Mouse (Mus musculus) thymus, postnatal 14 days (tissue): ENCODE data around the gene Ltbp4.

ENCODE experiments used
- DNase-seq: peaks from one replicate; pipeline ENCODE4 v3.0.0; 2021

Ltbp4 gene

DNA sequence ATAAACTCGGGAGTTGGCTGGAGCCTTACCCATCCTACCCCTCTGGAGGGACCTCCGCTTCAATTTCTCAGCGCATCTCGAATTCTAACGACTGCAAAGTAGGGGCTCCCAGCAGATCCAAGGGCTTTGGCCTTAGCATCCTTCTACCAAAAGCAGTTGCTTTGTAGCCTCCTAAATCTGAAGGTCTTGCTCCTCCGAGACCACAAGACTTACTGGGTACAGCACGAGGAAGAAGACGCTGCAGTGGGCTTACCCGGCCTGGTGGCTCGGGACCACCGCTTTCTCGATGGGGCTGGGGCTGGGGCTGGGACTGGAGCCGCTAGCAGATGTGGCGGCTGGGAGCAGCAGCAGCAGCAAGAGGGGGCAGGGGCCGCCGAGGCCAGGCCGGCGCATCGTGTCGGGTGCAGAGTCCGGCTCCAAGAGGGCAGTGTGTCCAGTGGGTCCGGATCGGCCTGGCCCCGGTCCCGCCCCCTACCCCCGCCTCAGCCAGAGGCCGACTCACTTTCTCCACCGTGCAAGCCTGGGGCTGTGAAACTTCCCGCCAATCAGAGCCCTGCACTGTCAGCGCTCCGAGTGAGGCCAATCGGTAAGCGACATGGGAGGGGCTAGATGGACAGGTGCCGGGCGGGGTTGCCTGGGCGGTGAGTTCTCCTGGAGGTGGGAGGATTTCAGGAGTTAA lies at the start of gene Ltbp4:
TSS of gene Ltbp4 (minus strand) at position 518 of the 679 bp plus-strand sequence.
- peak; percentile 39 for DNase-seq

DNA sequence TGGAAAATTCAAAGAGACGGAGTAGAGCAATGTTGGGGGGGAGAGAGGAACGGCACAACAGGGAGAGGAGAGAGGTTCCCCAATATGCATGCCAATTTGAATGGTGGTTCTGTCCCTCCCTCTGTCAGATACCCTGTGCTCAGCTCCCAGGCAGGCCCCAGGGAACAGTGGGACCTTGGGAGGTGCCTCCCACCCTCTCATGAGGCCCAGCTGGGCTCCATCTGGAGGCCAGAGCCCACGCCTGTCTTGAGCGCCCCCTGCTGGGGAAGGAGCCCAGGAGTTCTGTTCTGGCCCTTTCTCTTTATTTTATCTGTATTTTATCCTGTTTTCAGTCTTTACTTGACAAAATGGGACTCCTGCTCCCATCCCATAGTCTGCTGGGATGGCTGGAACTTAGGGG lies 47.2 kb upstream of the Ltbp4 start:
- DNase-seq = peak; percentile 75

DNA sequence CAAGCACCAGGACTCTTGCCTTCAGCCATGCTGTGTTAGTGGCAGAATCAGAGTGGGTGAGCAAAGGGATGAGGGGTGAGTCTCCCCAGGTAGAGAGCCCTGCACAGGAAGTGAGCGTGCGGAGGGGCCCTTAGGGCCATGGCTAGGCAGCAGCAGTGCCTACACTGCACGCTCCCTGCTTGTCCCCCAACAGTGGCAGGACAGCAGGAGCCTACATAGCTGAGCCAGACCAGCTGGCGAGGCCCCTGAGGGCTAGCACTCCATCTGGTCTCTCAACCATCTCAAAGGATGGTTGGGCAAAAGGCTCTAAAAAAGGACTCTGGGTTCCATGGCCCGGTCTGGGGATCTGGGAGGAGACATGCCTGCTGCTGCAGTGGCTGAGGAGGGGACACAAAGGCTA lies 46.6 kb upstream of the Ltbp4 start:
- DNase-seq = no peak

DNA sequence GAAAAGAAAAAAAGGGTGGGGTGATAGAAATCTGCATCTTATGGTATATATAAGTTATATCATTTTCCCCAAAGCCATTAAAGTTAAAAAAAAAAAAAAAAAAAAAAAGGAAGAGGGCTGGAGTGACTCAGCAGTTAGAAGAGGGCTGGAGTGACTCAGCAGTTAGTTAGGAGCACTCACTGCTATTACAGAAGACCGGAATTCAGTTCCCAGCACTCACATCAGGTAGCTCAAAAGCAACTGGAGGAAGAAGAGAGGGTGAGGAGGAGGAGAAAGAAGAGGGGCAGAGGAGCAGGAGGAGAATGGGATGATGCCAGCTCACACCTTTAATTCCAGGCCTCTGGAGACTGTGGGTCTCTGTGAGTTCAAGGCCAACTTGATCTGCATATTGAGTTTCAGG lies 45.7 kb upstream of the Ltbp4 start:
- no peak for DNase-seq

DNA sequence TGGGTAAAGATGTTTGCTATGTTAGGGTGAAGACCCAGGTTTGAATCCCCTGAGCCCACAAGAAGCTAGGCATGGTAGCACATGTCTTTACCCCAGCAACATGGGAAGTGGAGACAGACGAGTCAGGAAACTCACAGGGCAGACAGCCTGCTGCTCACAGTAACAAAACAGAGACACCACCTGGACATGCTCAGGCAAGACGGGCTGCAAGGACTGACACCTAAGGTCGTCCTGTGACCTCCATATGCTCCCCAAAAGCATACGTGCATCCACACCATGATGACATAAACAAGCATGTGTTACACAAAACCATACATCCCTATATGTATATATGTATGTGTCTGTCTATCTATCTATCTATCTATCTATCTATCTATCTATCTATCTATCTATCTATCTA lies 44.1 kb upstream of the Ltbp4 start:
- DNase-seq = no peak

DNA sequence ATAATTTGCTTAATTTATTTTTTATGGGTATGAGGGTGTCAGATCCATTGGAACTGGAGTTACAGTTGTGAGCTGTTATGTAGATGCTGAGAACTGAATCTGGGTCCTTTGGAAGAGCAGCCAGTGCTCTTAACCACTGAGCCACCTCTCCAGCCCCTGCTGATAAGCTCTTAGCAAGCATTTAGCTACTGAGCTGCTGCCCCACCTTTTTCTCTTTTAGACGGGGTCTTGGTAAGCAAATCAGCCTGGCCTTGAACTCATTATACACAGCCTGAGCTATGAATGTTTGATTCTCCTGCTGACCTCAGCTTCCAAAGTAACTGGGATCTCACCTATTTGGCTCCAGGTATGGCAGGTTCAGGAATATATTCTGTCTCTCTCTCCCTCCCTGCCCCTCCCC lies 43.5 kb upstream of the Ltbp4 start:
- DNase-seq = no peak

DNA sequence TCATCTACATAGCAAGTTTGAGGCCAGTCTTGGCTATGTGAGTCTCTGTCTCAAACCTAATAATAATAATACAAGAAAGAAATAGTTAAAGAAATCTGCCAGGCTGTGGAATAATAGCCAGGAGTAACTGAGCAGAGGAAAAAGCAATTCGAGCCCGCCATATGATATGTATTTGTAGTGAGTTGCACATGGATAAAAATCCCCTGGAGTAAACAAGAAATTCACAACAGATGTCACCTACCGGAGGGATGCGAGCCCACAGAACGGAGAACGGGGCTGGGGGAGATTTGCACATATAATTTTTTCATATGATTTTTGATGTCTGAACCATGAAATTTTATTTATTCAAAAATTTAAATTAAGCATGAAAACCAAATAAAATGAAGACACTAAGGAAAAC lies 42.3 kb upstream of the Ltbp4 start:
- DNase-seq = no peak

DNA sequence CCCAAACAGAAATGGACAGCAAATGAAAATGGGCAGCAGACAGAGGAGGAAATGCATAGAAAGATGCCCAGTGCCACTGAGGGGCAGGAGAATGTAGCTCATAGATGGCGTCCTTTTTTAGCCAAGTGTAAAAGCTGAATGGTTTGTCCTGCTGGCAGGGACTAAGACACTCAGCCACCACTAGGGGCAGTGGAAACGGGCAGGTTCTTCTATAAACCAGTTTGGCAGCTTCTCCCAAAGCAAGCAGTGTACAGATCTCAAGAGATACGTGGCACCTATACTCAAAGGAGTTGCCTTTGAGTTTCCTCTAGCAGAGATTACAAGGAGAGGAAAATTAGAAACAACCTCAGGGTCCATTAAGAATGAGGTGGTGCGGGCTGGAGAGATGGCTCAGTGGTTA lies 40.9 kb upstream of the Ltbp4 start:
- DNase-seq = no peak

DNA sequence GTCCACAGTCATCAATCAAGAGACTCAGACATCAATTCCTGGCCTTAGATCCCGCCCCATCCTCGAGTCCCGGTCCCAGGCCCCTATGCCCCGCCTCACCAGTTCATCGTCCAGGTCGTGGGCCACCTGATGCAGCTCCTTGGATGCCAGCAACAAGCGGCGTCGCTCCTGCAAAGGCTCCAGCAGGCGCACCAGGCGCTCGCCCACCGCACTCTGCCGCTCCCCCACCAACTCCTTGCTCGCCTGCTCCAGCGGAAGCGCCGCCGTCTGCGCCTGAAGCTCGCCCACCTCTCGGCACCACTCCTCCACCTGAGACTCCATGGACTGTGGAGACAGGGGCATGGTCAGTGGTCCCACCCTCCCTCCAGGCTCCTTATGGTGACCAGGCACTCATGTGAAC lies 37.8 kb upstream of the Ltbp4 start:
- no peak for DNase-seq

DNA sequence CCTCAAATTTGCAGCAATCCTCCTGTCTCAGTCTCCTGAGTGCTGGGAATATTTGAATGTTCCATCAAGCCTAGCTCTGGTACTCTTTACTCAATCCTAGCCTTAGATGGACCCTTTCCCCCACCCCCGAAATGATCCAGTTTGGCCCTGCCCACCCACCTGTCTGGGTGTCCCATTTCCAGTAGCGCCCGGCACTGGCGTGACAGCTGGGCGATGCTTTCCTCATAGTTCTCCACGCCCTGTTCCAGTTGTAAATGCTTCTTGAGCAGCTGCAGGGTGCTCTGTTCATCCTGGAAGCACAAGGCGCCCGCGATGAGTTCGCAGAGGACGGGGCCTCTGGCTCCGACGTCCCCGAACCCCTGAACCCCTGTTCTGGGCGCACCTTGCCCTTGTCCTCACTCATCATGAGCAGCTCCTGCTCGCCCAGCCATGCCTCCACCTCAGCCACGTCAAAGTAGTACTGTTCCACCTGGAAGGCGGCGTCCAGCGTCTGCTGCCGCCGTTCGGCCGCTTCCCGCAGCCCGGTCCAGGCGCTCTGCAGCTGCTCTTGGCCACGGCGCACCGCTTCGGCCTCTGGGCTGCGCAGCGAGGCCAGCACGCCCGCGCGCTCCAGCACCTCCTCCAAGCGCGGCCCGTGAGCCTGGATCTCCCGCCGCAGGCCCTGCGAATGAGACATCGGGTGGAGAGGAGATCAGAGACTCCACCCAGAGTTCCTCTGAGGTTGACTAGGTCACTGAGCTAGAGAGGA lies 34.4 kb upstream of the Ltbp4 start:
- DNase-seq = no peak

DNA sequence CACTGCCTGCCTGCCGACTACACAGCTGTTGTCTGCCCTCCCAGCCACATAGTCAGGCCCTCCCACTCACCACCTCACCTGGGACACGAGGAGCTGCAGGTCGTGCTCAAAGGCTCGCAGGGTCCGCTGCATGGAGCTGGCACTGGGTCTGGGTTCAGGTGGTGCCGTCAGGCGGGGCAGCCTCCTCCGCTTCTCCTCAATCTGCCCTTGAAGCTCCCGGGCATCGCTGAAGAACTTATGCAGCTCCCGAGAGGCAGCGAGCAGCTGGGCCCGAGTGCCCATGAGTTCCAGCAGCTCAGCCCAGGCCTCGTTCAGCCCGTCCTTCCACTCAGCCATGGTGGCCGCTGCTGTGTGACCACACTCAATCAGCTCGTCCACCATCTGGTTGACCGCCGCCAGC lies 31.6 kb upstream of the Ltbp4 start:
- no peak for DNase-seq

DNA sequence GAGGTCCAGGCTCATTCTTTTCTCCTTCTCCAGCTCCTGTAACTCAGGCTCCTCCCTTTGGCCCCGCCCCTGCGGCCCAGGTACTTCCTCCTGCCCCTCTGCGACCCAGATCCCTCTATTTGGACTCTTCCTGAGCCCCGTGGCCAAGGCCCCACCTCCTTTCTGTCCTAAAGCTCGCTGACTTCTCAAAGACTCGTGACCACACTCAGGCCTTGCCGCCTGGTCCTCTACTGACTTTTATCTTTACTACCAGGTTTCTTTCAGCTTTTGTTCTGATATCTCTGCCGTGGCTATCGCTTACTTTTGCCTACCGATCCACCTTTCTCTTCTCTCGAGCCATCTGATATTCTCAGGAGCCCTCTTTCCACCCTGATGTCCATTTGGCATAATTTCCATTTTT lies 30.5 kb upstream of the Ltbp4 start:
- no peak for DNase-seq

DNA sequence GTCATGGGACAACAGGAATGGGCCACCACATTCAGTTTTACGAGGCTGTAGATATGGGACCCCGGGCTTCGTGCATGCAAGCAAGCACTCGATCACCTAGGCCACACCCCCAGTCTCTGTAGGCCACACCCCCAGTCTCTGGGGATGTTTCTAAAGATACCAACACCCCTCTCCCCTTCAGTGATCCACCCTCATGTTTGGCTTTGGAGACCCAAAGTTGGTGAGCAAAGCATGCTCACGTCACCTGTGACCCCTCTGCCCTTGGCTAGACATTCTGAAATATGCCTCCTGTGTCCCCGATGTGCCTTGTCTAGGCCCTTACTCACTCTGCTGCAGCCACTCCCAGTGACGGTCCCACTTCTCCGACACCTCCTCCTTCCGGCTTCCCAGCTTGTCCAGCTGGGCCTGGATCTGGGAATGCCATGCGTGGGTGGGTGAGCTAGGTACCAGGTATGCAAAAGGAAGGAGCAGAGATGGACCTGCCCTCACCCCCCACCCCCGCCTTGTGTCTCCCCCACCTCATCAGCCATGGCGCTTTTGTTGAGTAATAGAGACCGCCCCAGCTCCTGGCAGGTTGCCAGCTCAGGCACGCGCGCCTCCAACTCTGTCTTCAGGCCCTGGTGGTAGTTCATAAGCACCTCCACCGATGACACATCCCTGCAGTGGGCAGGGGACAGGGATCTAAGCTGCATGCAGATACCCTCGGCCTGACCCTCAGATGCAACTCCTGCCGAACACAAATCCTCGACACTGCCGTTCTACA lies 28.8 kb upstream of the Ltbp4 start:
- no peak for DNase-seq

DNA sequence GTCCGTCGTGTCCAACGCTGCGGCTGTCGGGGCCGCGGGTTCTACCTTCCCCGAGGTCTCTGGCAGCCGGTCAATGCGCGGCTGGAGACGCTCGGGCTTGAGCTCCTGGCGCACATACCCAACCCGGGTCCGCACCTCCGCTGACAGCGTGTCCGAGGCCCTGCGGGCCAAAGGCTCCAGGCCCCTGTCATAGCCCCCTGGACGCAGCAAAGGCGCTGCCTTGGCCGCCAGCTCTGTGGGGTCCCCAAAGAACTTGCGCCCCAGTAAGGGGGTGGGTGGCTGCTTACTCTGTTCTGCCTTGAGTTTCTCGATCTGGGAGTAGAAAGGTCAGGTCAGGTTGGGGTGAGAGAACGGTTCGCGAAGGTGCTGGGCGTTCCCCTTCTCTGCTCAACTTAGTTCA lies 26.9 kb upstream of the Ltbp4 start:
- no peak for DNase-seq

DNA sequence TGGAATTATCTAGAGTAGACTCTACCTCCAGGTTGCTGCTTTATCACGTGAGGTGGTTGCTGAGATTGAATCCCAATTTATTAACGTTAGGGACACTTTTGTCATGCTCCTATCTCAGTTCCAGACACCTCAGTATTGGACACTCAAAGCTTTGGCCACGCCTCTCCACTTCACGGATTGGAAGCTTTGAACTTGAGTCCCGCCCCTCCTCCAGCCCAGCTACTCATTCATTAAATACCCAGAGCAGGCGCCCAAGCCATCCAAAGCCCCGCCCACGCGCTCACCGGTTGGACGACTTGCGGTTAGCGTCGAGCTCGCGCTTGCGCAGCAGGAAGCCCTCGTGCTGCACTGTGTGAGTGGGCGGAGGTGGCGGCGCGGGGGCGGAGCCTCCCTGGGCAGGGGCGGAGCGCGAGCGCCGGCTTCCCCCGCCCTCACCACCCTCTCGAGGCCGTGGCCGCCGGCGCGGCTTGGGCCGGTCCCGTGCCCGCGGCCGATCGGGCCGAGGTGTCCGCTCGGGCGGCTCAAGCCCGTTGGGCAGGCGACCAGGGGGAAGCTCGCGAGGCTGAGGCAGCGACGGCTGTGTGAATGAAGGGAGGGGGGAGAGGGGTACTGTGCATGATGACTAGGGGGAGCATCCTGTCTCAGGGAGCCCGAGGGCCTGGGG lies 23.9 kb upstream of the Ltbp4 start:
- DNase-seq = peak; percentile 96

DNA sequence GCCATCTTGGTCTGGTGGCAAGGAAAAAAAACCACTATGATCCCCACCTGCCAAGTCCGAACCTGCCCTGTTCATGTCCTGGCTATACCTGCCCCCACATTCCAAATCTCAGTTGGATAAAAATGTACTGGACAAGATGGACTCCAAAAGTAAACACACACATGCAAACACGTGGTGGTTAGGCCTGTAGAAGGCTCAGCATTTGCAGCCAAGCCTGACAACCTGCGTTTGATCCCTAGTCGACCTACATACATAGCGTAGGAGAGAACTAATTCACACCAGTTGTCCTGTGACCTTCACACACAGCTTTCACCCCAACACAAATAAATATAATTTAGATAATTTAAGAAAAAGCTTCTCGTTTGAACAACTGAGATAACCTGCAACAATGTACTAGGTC lies 23.3 kb upstream of the Ltbp4 start:
- no peak for DNase-seq

DNA sequence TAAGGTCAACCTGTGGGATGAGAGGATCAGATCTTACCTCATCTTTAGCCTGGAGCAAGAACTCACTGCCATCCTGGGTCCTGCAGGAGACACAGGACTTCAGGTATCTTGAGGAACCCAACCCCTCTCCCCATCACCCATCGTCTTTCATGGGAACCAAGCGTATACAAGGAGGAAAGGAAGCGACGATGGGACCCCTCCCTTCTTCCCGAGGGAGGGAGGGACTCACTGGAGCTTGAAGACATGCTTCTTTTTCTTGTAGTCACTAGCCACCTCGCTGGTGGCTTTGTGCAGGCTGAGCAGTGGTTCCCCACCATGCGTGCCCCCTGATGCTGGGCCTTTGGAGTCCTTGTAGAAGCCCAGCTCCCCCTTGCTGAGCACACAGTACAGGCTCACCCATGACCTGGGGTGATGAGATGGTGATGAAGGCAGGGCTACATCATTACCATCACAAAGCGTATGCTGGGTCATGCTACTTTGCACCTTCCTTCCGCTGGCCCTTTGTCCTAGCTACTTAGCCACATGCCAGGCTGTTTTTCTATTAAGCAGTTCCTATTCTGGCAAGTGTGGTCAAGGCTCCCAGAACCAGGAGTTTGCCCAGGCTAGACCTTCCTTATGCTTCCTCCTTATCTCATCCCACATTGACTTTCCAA lies 22.3 kb upstream of the Ltbp4 start:
- no peak for DNase-seq

DNA sequence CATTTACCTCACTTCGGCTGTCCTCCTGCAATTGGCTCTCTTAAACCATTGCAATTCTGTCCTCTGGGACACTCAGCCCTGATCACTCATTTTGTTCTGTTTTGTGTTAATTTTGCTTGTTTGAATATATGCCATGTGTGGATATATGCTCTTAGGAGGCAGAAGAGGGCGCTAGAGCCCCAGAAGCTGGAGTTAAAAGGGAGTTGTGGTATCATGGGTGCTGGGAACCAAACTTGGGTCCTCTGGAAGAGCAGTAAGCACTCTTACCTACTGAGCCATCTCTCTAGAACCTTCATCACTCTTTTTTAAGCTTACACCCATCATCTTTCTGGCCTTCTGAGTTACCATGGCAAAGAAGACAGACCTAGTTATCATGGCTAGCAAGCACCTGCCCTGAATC lies 21.7 kb upstream of the Ltbp4 start:
- DNase-seq = no peak

DNA sequence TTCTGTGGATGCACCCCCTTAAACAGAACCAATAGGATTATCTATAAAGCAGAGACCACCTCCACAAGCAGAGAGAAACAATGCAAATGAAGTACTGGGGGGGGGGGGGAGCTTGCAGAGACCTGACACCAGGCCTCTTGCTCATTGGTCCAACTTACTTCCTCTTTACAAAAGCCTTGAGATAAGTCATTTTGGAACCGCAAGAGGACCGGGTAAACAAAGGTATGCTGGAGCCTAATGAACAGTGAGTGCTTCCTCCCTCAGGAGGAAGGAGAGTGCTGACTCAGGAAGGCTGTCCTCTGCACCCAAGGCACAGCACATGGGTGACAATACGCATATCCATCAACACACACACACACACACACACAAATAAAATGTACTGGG lies 20.1 kb upstream of the Ltbp4 start:
- DNase-seq = no peak

DNA sequence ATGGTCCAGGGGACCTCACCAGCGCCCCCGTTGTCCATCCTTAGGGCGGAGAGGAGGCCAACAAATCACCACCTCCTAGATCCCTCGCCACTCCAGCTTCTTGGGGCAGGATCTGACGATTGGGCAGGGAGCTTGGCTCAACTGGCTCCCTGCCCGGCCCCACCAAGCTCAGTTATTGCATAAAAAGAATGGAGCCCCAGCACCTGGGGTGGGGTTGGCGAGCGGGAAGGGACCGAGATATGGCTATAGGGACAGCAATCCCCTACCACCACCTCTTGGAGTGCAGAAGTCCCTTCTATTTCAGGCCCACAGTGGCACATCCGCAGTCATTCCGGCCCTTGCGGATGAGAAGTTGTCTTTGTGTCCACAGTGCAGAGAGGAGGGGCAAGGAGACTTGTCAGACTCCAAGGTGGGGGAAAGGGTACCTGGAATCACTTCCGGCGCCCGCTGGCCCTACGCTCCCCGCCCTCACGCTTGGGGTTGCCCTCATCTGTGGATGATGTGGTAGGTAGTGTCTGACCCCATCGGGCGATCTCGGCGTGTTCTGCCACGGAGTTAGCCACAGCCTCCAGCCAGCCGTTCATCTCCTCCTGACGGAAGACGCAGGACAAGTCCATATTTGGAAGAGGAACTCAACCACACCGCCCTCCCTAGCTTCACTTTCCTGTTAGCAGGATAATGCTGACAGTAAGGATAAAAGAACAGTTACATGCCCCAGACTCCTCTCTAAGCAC lies 19.5 kb upstream of the Ltbp4 start, which contains the start of gene Gm20479:
TSS of gene Gm20479 (minus strand) at position 559 of the 734 bp plus-strand sequence.
- DNase-seq = no peak

DNA sequence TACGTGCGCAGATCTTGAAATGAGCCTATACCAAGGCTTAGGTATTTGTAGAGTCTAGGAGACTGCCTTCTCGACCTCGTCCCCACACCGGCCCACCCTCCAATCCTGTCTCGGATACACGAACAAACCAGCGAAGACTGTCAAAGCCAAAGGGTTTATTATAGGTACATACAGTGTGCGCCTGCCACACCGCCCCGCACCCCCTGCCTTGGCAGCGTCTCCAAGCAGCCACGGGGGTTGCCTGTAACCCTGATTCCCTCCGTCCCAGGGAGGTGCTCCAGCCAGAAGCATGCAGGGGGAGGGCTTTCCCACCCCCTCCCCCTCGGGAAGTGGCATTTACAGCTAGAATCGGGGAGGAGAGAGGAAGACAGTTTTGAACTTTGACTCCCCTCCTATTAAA lies 18.8 kb upstream of the Ltbp4 start:
- DNase-seq = peak; percentile 45

DNA sequence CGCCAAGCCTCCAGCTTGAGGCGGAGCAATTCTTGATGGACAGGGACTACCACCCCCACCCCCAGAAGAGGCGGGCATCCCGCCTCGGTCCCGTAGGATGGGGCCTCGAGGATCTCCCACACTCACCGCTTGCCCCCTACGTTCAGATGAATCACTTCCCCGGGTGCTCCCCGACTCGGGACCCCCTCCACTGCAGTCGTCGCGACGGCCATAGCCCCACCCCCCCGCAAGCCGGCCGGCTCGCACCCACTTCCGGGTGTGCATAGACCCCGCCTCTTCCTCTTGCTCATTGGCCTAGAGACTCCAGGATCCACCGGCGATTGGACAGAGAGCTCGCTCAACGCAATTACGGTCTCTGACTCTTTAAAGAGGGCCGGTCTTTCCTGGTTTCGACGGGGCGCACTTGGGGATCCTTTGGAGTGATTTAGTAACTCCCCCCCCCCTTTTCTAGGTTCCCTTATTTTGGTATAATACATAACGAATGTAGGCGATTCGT lies 18.3 kb upstream of the Ltbp4 start, which contains the start of gene Shkbp1:
TSS of gene Shkbp1 (minus strand) at position 275 of the 496 bp plus-strand sequence.
- DNase-seq = peak; percentile 90
